Mouse (Mus musculus): ENCODE data around the gene Drd5. TPM values are rescaled to one million over a fixed set of nuclear protein-coding genes. Genes with fewer than 3 reads are reported as not detected.

Gene Drd5
- not detected in 2 replicates for polyA plus RNA-seq (2012; rRNA removed)

DNA sequence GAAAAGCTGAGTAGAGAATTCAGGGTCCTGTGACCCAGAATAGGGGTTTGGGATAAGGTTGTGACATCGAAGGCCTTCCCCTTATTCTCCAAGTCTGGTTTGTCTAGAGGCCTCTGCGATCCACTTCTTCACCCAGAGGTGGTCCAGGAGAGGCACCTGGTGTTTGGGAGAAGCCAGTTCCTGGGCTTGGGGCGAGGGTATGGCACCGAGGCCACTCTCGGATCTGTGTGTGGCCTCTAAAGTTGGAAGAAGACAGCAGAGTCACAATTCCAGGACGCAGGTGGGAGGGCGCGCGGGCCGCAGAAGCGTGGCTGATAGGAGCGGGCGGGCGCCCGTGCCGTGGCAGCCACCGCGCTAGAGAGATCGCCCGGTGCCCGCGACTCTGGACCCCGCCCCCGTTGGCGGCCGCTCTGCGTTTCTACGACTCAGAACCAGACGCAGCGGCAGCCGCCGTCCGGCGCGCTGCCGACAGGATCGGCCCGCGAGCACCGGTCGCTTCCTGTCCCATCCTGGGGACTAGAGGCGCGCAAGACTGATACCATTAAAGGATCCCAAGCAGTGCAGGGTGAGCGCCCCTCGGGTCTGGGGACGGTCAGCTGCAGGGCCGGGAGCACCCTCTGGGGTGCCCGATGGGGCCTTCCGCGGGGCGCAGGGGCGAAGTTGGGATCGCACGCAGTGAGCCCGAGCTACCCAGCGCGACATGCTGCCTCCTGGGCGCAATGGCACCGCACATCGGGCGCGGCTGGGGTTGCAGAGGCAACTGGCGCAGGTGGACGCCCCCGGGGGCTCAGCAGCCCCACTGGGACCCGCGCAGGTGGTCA lies at the start of gene Drd5:
Gene Drd5 (plus strand): TSS at position 402 of the 821 bp plus-strand sequence.
- no peak for DNase-seq (ENCODE audit: low read depth, low spot score)
- 4% methylated on average over 67 of the region's 67 CpGs for WGBS

- 85% methylated on average over 3 of the region's 3 CpGs for WGBS
- DNase-seq (ENCODE audit: low read depth, low spot score): no peak
These were observed 48.2 kb upstream of the Drd5 start for GRCm38 (mm10) chr5:38270942-38271341.

DNA sequence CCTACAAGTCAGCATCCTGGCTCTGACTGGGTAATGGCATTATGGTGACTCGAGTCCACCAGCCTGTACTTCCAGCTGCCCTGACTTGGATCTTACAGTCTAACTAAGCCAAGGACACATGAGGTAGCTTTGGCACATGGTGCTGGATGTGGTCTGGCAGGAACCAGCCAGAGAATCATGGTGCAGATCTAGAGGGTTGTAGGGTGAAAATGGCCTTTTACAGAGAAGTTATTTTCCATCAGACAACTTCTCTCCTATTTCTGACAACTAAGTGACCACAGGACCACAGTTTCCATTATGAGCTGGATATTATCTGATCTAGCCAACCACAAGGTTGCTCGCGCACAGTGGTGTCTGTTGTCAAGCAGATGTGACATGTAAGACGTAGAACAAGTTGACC lies 45.3 kb upstream of the Drd5 start:
- no peak for DNase-seq (ENCODE audit: low read depth, low spot score)
- 84% methylated on average over 4 of the region's 4 CpGs for WGBS

DNA sequence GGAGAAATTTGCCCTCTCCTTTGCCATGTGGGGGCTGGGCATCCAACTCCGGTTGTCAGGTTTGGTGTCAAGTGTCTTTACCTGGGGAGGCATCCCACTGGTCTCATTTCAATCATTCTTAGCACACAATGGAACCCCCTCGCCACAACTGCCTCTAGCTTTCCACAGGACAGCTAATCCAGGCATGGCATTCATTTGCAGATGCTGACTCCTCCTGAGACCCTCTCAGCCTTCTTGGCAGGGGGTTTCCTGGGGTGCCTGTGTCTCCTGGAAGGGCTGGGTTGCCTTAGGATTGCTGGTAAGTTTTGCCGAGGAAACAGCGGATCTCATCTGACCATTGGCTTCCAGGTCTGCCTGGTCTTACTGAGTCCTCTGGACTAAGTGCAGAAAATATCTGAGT lies 43.4 kb upstream of the Drd5 start, which contains the start of gene Otop1:
Gene Otop1 (plus strand): TSS at position 202 of the 400 bp plus-strand sequence.
- WGBS: 27% methylated on average over 4 of the region's 4 CpGs
- no peak for DNase-seq (ENCODE audit: low read depth, low spot score)

DNA sequence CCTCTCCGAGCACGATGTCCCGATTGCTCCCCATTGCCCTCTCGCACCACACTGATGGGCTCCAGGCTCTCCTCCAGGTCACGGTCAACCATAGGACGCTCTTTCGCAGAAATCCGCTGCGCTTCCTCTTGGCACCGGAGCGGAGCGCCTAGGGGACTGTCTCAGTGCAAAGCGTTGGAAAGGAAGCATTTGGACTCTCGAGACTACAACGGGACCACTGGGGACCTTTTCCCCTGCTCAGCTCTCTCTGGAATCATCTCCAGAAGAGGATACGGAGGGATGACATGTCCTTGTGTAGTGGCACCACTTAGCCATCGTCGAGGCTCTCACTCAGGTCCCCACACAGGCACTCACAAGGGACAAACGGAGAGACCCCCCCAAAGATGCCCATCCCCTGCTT lies 42.7 kb upstream of the Drd5 start:
- 3% methylated on average over 19 of the region's 19 CpGs for WGBS
- DNase-seq (ENCODE audit: low read depth, low spot score): no peak

DNA sequence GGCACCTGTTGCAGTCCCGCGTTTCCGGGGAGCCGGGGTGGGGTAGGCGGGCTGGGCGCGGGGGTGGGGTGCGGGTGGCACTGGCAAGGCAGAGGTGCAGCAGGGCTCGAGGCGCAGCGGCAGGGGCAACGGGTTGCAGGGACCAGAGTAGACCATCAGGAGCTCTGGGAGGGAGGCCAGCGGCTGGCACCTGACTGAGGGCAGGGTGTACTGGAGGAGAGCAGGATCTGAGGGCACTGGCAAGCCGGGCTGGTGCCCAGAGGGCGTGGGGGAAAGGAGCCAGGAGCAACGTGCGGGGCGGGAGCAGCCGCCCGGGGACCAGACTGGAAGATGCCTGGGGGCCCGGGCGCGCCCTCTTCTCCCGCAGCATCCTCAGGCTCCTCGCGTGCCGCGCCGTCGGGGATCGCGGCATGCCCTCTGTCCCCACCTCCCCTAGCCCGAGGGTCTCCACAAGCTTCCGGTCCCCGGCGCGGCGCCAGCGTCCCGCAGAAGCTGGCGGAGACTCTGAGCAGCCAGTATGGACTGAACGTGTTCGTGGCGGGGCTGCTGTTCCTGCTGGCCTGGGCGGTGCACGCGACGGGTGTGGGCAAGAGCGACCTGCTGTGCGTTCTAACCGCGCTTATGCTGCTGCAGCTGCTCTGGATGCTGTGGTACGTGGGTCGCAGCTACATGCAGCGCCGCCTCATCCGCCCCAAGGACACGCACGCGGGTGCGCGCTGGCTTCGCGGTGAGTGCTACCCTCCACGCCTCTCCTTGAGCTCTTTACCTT lies 41.9 kb upstream of the Drd5 start:
- no peak for DNase-seq (ENCODE audit: low read depth, low spot score)
- WGBS: 3% methylated on average over 64 of the region's 65 CpGs

DNA sequence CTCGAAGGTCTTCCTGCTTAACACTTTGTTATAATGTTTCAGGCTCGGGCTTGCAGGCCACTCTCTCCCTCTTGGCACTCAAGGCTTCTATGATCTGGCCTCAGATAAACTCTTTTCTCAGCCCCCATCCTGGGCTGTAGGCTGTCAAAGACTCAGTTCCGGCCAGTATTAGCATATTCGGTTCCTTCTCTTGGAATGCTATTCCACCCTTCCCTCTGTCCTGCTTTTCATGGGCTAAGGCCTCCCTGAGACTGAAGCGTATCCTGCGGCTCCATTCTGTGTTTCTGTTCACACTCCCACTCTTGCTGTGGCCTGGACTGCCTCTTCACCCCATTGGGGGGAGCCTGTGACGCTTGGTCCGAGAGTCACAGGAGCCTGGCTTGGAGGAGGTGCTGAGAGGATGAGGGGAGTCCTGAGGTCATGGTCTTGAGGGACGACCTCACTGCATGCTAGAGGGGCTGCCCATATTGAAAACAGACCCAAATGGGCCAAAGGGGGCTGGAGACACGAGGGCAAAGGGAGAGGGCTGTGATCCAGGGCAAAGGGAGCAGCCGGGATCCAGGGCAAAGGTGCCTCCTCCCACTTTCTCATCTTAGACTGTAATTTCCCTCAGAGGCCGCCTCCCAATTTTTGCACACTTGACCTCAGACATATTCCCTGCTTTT lies 41.1 kb upstream of the Drd5 start:
- no peak for DNase-seq (ENCODE audit: low read depth, low spot score)
- 13% methylated on average over 12 of the region's 12 CpGs for WGBS

GRCm38 (mm10) chr5:38280075-38280474 lies 39.1 kb upstream of the Drd5 start:
- 26% methylated on average over 1 of the region's 1 CpGs for WGBS
- DNase-seq (ENCODE audit: low read depth, low spot score): no peak

- WGBS: 70% methylated on average over 9 of the region's 9 CpGs
- DNase-seq (ENCODE audit: low read depth, low spot score): no peak
These were observed 33.4 kb upstream of the Drd5 start for GRCm38 (mm10) chr5:38285724-38286123.

GRCm38 (mm10) chr5:38288476-38288875 lies 30.7 kb upstream of the Drd5 start:
- no peak for DNase-seq (ENCODE audit: low read depth, low spot score)
- 79% methylated on average over 3 of the region's 3 CpGs for WGBS

DNA sequence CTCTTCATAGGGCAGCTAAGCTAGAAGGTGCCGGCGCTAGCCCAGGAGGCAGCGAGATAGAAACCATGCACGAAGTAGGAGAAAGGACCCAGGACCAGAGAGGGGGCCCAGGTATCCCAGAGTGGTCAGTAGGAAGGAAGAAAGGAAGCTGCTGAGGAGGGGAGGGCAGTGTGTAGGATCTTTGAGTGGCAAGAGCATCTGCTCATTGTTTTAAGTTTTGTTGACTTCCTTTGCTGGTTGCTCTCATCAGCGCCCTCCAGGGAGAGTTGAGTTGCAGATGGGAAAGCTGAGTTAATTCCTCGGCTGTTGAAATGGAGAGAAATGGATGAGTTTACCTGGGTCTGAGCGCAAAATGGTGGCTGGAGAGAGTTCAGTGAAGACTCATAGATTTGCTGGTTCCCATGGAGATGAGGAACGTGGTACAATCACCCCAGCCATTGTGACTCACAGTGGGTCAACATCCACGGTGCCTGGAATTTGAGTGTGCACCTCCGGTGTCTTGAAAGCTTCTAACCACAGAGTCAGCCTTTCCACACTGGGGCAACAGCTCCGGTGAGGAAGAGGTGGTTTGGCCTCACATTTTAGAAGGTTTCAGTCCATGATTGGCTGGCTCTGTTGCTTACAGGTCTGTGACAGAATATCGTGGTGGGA lies 17.3 kb upstream of the Drd5 start:
- WGBS: 87% methylated on average over 12 of the region's 12 CpGs
- DNase-seq (ENCODE audit: low read depth, low spot score): no peak

DNA sequence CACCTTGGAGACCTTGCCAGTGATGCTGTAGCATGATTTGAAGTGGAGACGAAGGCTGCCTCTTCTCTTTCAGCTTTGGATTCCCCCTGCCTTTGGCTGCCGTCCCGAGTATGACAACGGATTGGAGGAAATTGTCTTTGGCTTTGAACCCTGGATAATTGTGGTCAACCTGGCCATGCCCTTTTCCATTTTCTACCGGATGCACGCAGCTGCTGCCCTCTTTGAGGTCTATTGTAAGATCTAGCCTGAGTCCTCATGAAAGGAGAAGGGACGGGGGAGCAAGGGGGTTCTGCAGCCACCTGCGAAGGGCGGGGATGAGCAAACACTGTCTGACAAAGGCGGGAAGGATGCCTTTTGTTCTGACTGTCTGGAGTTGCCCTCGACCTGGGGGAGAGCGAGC lies 16.5 kb upstream of the Drd5 start:
- WGBS: 32% methylated on average over 12 of the region's 12 CpGs
- no peak for DNase-seq (ENCODE audit: low read depth, low spot score)

- no peak for DNase-seq (ENCODE audit: low read depth, low spot score)
- 63% methylated on average over 2 of the region's 2 CpGs for WGBS
These were observed 13.9 kb upstream of the Drd5 start for GRCm38 (mm10) chr5:38305241-38305640.

- 9% methylated on average over 26 of the region's 26 CpGs for WGBS
- DNase-seq (ENCODE audit: low read depth, low spot score): peak; percentile 57
These were observed 11.7 kb upstream of the Drd5 start for GRCm38 (mm10) chr5:38307255-38308101.

GRCm38 (mm10) chr5:38308873-38309272 lies 10.3 kb upstream of the Drd5 start:
- 37% methylated on average over 5 of the region's 5 CpGs for WGBS
- peak; percentile 22 for DNase-seq (ENCODE audit: low read depth, low spot score)

- DNase-seq (ENCODE audit: low read depth, low spot score): no peak
- WGBS: 44% methylated on average over 3 of the region's 3 CpGs
These were observed 9.4 kb upstream of the Drd5 start for GRCm38 (mm10) chr5:38309795-38310194.

DNA sequence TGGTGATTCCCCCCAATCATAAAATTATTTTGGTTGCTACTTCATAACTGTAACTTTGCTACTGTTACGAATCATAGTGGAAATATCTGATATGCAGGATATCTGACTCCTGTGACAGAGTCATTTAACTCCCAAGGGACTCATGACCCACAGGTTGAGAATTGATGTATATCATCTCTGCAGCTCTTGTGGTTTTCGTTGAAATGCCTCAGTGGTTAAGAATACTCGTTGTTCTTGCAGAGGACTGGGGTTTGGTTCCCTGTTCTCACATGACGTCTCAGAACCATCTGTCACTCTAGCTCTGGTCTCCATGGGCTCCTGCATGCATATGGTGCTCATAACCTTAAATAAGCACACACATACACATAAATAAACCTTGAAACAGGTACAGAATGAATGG lies 14.2 kb downstream of the Drd5 start:
- no peak for DNase-seq (ENCODE audit: low read depth, low spot score)
- 74% methylated on average over 4 of the region's 4 CpGs for WGBS

GRCm38 (mm10) chr5:38334582-38334981 lies 15.4 kb downstream of the Drd5 start:
- 34% methylated on average over 1 of the region's 1 CpGs for WGBS
- DNase-seq (ENCODE audit: low read depth, low spot score): no peak

- 79% methylated on average over 3 of the region's 3 CpGs for whole genome bisulfite sequencing
- no peak for DNase-seq (ENCODE audit: low read depth, low spot score)
These were observed 23.9 kb downstream of the Drd5 start for GRCm38 (mm10) chr5:38343101-38343500.

All from large intestine, adult 2 months (tissue).